ENCODE assay signal across 10 mouse cellular contexts in genomic region chr17:23660876-23661200, GRCm38 (mm10). TPM values are rescaled to one million over a fixed set of nuclear protein-coding genes. Genes with fewer than 3 reads are reported as not detected.
DNase-seq lines count a peak whose midpoint lies in the region; ATAC-seq and TF ChIP-seq lines count a peak whose summit lies in the region.
"Had no signal": no experiment of that assay in that cellular context is flagged by ENCODE, and none has a peak within 500 bp of the region (broad histone marks: within the 10 kb centered on the region; RNA-seq: fewer than 3 reads in every experiment).

No protein-coding gene starts in this region.

- H3K9me3 ChIP-seq in forebrain, embryonic 10.5 days = no peaks in the 10 kb centered on the region
- H3K9me3 ChIP-seq in forebrain, postnatal 0 days (ENCODE audit: low read length) = no peaks in the 10 kb centered on the region
- H3K9me3 ChIP-seq in kidney, embryonic 16.5 days (ENCODE audit: low read length) = no peaks in the 10 kb centered on the region
- no peaks in the 10 kb centered on the region for H3K9me3 ChIP-seq in kidney, postnatal 0 days (replicated peaks; ENCODE audit: low read length)
- H3K9me3 ChIP-seq: neural tube, embryonic 12.5 days had no signal

- H3K36me3 ChIP-seq in forebrain, embryonic 10.5 days (replicated peaks) = 0 out of 2 replicates have a peak, but pooled peaks cover 4% of the 10 kb centered on the region
- no peaks in the 10 kb centered on the region for H3K36me3 ChIP-seq in forebrain, postnatal 0 days (ENCODE audit: insufficient read depth)
- H3K36me3 ChIP-seq in kidney, embryonic 16.5 days (ENCODE audit: insufficient read depth, low read length) = no peaks in the 10 kb centered on the region
- no peaks in the 10 kb centered on the region for H3K36me3 ChIP-seq in kidney, postnatal 0 days (ENCODE audit: insufficient read depth, low read length)
- H3K36me3 ChIP-seq: neural tube, embryonic 12.5 days had no signal

- no peak for ATAC-seq in forebrain, postnatal 0 days
- ATAC-seq in kidney, embryonic 16.5 days (ENCODE audit: low FRiP score, low TSS enrichment) = no peak
- ATAC-seq in kidney, postnatal 0 days (replicated peaks; ENCODE audit: low FRiP score, low read depth) = no peak; the same call in 1 of the 2 replicates
- peak; percentile 45; the same call in 1 of the 2 replicates for ATAC-seq in megakaryocyte progenitor cell, adult 5-6 weeks (replicated peaks; ENCODE audit: poor library complexity)

- no peak for DNase-seq in forebrain, embryonic 10.5 days (ENCODE audit: extremely low spot score, low spot score)
- DNase-seq in forebrain, postnatal 0 days = no peak
- no peak for DNase-seq in kidney, postnatal 14 days
- no peak for DNase-seq in kidney, postnatal 0 days (ENCODE audit: low spot score)
- DNase-seq in left cerebral cortex, postnatal 4 days = no peak
- no peak for DNase-seq in retina, embryonic 14.5 days (ENCODE audit: low spot score)

- H3K27me3 ChIP-seq in forebrain, embryonic 10.5 days (ENCODE audit: poor library complexity, severe bottlenecking) = peaks cover 50% of the 10 kb centered on the region
- H3K27me3 ChIP-seq in forebrain, postnatal 0 days (ENCODE audit: insufficient read depth, low read length) = peaks cover 27% of the 10 kb centered on the region
- H3K27me3 ChIP-seq in kidney, embryonic 16.5 days (ENCODE audit: insufficient read depth, low read length) = peaks cover 35% of the 10 kb centered on the region
- H3K27me3 ChIP-seq in kidney, postnatal 0 days (ENCODE audit: insufficient read depth, low read length) = peaks cover 17% of the 10 kb centered on the region

- WGBS in forebrain, embryonic 10.5 days = 4% methylated on average over 14 of the region's 14 CpGs
- 5% methylated on average over 14 of the region's 14 CpGs for WGBS in forebrain, postnatal 0 days
- WGBS in kidney, embryonic 16.5 days = 1% methylated on average over 14 of the region's 14 CpGs
- 2% methylated on average over 14 of the region's 14 CpGs for WGBS in kidney, postnatal 0 days

- peaks cover 26% of the 10 kb centered on the region for H3K4me1 ChIP-seq in forebrain, embryonic 10.5 days
- H3K4me1 ChIP-seq in forebrain, postnatal 0 days (ENCODE audit: insufficient read depth) = no peaks in the 10 kb centered on the region
- H3K4me1 ChIP-seq in kidney, embryonic 16.5 days (ENCODE audit: insufficient read depth, low read length) = peaks cover 5% of the 10 kb centered on the region; the same call in 1 of the 2 replicates
- peaks cover 6% of the 10 kb centered on the region; the same call in 1 of the 2 replicates for H3K4me1 ChIP-seq in kidney, postnatal 0 days (replicated peaks; ENCODE audit: insufficient read depth, low read length)
- H3K4me1 ChIP-seq: neural tube, embryonic 12.5 days had no signal

- no peak overlapping the region for H3K9ac ChIP-seq in forebrain, postnatal 0 days
- H3K9ac ChIP-seq in kidney, embryonic 16.5 days (replicated peaks; ENCODE audit: low read length) = peak overlapping the region; percentile 38; the same call in 1 of the 2 replicates
- H3K9ac ChIP-seq in kidney, postnatal 0 days (ENCODE audit: low read depth, low read length) = peak overlapping the region; percentile 35; the same call in 1 of the 2 replicates
- H3K9ac ChIP-seq: neural tube, embryonic 12.5 days had no signal

- H3K4me3 ChIP-seq in forebrain, embryonic 10.5 days = 0 out of 2 replicates have a peak overlapping the region, but pooled peaks have one; percentile 29
- no peak overlapping the region for H3K4me3 ChIP-seq in forebrain, postnatal 0 days (ENCODE audit: low read depth, low read length)
- peak overlapping the region; percentile 47 for H3K4me3 ChIP-seq in kidney, embryonic 16.5 days (ENCODE audit: low read length)
- H3K4me3 ChIP-seq in kidney, postnatal 0 days (replicated peaks; ENCODE audit: low read depth, low read length) = peak overlapping the region; percentile 36
- H3K4me3 ChIP-seq: neural tube, embryonic 12.5 days had no signal

- no peak overlapping the region for H3K27ac ChIP-seq in forebrain, embryonic 10.5 days
- H3K27ac ChIP-seq in forebrain, postnatal 0 days (ENCODE audit: low read depth, low read length) = no peak overlapping the region
- H3K27ac ChIP-seq in kidney, embryonic 16.5 days (ENCODE audit: low read length) = no peak overlapping the region
- no peak overlapping the region for H3K27ac ChIP-seq in kidney, postnatal 0 days
- H3K27ac ChIP-seq: neural tube, embryonic 12.5 days had no signal

- no peak overlapping the region for H3K4me2 ChIP-seq in forebrain, postnatal 0 days (ENCODE audit: low read depth)
- H3K4me2 ChIP-seq in kidney, embryonic 16.5 days (replicated peaks; ENCODE audit: low read depth, low read length) = peak overlapping the region; percentile 56
- peak overlapping the region; percentile 57 for H3K4me2 ChIP-seq in kidney, postnatal 0 days (ENCODE audit: low read length)
- H3K4me2 ChIP-seq: neural tube, embryonic 12.5 days had no signal

- intact Hi-C loops in left cerebral cortex, postnatal 4 days (cut with DNase I) = no loop called here

- no peak for TF ChIP-seq CTCF in forebrain, postnatal 0 days (IDR thresholded peaks at IDR 0.05; ENCODE audit: low read depth)
- TF ChIP-seq CTCF in kidney, postnatal 0 days (IDR thresholded peaks at IDR 0.05; ENCODE audit: low read depth) = no peak

RNA-seq across cellular contexts. Expression of gene Bicdl2, which starts 0.5 kb away (rescaled TPM):
- polyA plus RNA-seq in forebrain, embryonic 10.5 days (2016; fragmentation: Nextera tagmentation; extraction: Ambion mirVana) = 0.27 and 0.37 TPM in 2 replicates
- total RNA-seq in forebrain, postnatal 0 days (2014; rRNA removed) = 0.14 TPM in 1 of 2 replicates, not detected in the other
- polyA plus RNA-seq in forebrain, postnatal 0 days (2015; fragmentation: Nextera tagmentation; extraction: Ambion mirVana) = 0.12 TPM in 1 of 2 replicates, not detected in the other
- 1.7 and 2.0 TPM in 2 replicates for polyA plus RNA-seq in kidney, embryonic 16.5 days (2015; fragmentation: Nextera tagmentation; extraction: Ambion mirVana)
- polyA plus RNA-seq in kidney, postnatal 0 days (2015; fragmentation: Nextera tagmentation; extraction: Ambion mirVana) = 2.1 and 2.4 TPM in 2 replicates
- total RNA-seq in megakaryocyte progenitor cell, adult 5-6 weeks (2015) = not detected in 2 replicates
- total RNA-seq in megakaryocyte progenitor cell, adult 5-6 weeks (2017) = not detected in 2 replicates
- total RNA-seq in left cerebral cortex, postnatal 4 days (2021) = not detected
- total RNA-seq: left cerebral cortex, adult 18-20 months had no signal

RNA-seq across cellular contexts. Expression of gene Hcfc1r1, which starts 12.6 kb away (rescaled TPM):
- 28.0 and 29.0 TPM in 2 replicates for polyA plus RNA-seq in forebrain, embryonic 10.5 days (2016; fragmentation: Nextera tagmentation; extraction: Ambion mirVana)
- total RNA-seq in forebrain, postnatal 0 days (2014; rRNA removed) = 82.3 and 84.6 TPM in 2 replicates
- 198 and 215 TPM in 2 replicates for polyA plus RNA-seq in forebrain, postnatal 0 days (2015; fragmentation: Nextera tagmentation; extraction: Ambion mirVana)
- polyA plus RNA-seq in kidney, embryonic 16.5 days (2015; fragmentation: Nextera tagmentation; extraction: Ambion mirVana) = 73.4 and 83.7 TPM in 2 replicates
- 116 and 120 TPM in 2 replicates for polyA plus RNA-seq in kidney, postnatal 0 days (2015; fragmentation: Nextera tagmentation; extraction: Ambion mirVana)
- 39.1 and 42.7 TPM in 2 replicates for total RNA-seq in megakaryocyte progenitor cell, adult 5-6 weeks (2015)
- 17.8 and 20.2 TPM in 2 replicates for total RNA-seq in megakaryocyte progenitor cell, adult 5-6 weeks (2017)
- 100 to 1,000 TPM; 119 to 126 TPM for total RNA-seq in left cerebral cortex, postnatal 4 days (2021)

RNA-seq across cellular contexts. Expression of gene Thoc6, which starts 12.8 kb away (rescaled TPM):
- polyA plus RNA-seq in forebrain, embryonic 10.5 days (2016; fragmentation: Nextera tagmentation; extraction: Ambion mirVana) = 77.8 and 78.8 TPM in 2 replicates
- 14.7 and 18.2 TPM in 2 replicates for total RNA-seq in forebrain, postnatal 0 days (2014; rRNA removed)
- polyA plus RNA-seq in forebrain, postnatal 0 days (2015; fragmentation: Nextera tagmentation; extraction: Ambion mirVana) = 18.0 and 21.1 TPM in 2 replicates
- polyA plus RNA-seq in kidney, embryonic 16.5 days (2015; fragmentation: Nextera tagmentation; extraction: Ambion mirVana) = 59.8 and 65.5 TPM in 2 replicates
- 32.3 and 35.5 TPM in 2 replicates for polyA plus RNA-seq in kidney, postnatal 0 days (2015; fragmentation: Nextera tagmentation; extraction: Ambion mirVana)
- 32.3 and 33.4 TPM in 2 replicates for total RNA-seq in megakaryocyte progenitor cell, adult 5-6 weeks (2015)
- total RNA-seq in megakaryocyte progenitor cell, adult 5-6 weeks (2017) = 45.7 and 51.2 TPM in 2 replicates
- total RNA-seq in left cerebral cortex, postnatal 4 days (2021) = 10 to 100 TPM; 14.3 to 16.2 TPM

RNA-seq across cellular contexts. Expression of gene Mmp25, which starts 15.8 kb away (rescaled TPM):
- polyA plus RNA-seq in forebrain, embryonic 10.5 days (2016; fragmentation: Nextera tagmentation; extraction: Ambion mirVana) = 0.77 and 0.84 TPM in 2 replicates
- 0.31 and 0.48 TPM in 2 replicates for total RNA-seq in forebrain, postnatal 0 days (2014; rRNA removed)
- polyA plus RNA-seq in forebrain, postnatal 0 days (2015; fragmentation: Nextera tagmentation; extraction: Ambion mirVana) = 0.91 and 1.1 TPM in 2 replicates
- 1.1 and 1.2 TPM in 2 replicates for polyA plus RNA-seq in kidney, embryonic 16.5 days (2015; fragmentation: Nextera tagmentation; extraction: Ambion mirVana)
- polyA plus RNA-seq in kidney, postnatal 0 days (2015; fragmentation: Nextera tagmentation; extraction: Ambion mirVana) = 0.66 and 0.92 TPM in 2 replicates
- 1.3 and 1.4 TPM in 2 replicates for total RNA-seq in megakaryocyte progenitor cell, adult 5-6 weeks (2015)
- total RNA-seq in megakaryocyte progenitor cell, adult 5-6 weeks (2017) = 0.42 and 1.4 TPM in 2 replicates
- total RNA-seq in left cerebral cortex, postnatal 4 days (2021) = 1 to 10 TPM; 1.5 TPM

RNA-seq across cellular contexts. Expression of gene Tnfrsf12a, which starts 16.4 kb away (rescaled TPM):
- polyA plus RNA-seq in forebrain, embryonic 10.5 days (2016; fragmentation: Nextera tagmentation; extraction: Ambion mirVana) = 3.9 and 4.6 TPM in 2 replicates
- 1.4 and 3.9 TPM in 2 replicates for total RNA-seq in forebrain, postnatal 0 days (2014; rRNA removed)
- polyA plus RNA-seq in forebrain, postnatal 0 days (2015; fragmentation: Nextera tagmentation; extraction: Ambion mirVana) = 2.0 and 3.6 TPM in 2 replicates
- 28.9 and 31.2 TPM in 2 replicates for polyA plus RNA-seq in kidney, embryonic 16.5 days (2015; fragmentation: Nextera tagmentation; extraction: Ambion mirVana)
- 47.0 and 50.0 TPM in 2 replicates for polyA plus RNA-seq in kidney, postnatal 0 days (2015; fragmentation: Nextera tagmentation; extraction: Ambion mirVana)
- total RNA-seq in megakaryocyte progenitor cell, adult 5-6 weeks (2015) = 3.6 and 4.3 TPM in 2 replicates
- total RNA-seq in megakaryocyte progenitor cell, adult 5-6 weeks (2017) = 5.9 and 7.9 TPM in 2 replicates
- 1 to 10 TPM; 1.3 to 1.9 TPM for total RNA-seq in left cerebral cortex, postnatal 4 days (2021)
